Mouse (Mus musculus) spleen, adult 2 months (tissue): ENCODE results near the gene Ppil1.

Experiments used
- CTCF ChIP-seq: fragments of 200-500 bp; IDR thresholded peaks from 2 replicates; pipeline ENCODE4 v1.5.1; 2011; ENCODE audit warnings: mild to moderate bottlenecking, inconsistent platforms; ENCODE audit not compliant: insufficient read depth, insufficient read length, insufficient replicate concordance; ENCODE audit errors: extremely low read depth
- POLR2A ChIP-seq: fragments of 200-500 bp; IDR thresholded peaks from 2 replicates; pipeline ENCODE4 v1.6.1; 2011; ENCODE audit warnings: low read depth, low read length, inconsistent platforms

DNA sequence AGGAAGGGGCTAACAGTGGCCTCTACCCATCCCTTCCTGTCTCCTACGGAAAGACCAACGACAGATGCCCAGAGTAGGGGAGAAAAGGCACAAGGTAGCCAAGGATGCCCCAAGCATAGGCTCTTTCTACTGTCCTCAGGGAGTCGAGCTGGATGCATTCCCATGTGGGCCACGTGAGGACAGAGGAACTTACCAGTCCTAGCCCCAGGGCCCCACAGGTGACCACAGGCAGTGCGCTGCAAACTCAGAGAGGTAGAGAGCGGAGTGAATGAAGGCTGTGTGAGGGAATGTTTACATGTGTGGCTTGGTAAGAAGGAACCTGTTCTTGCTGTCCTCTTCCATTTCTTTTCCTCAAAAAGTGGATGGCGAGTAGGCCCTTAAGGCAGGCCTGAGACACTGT lies 41.9 kb upstream of the Ppil1 start:
- TF ChIP-seq POLR2A (no peak), CTCF (no peak)
